Mouse (Mus musculus): ENCODE measurements around the gene E430018J23Rik. TPM values are rescaled to one million over a fixed set of nuclear protein-coding genes. Genes with fewer than 3 reads are reported as not detected.

Gene E430018J23Rik
- 2.5 TPM for polyA plus RNA-seq (2015; fragmentation: Illumina TruSeq; extraction: RNeasy Lipid Tissue Mini Kit (QIAGEN cat#74804); ENCODE audit: insufficient read depth, low replicate concordance)

DNA sequence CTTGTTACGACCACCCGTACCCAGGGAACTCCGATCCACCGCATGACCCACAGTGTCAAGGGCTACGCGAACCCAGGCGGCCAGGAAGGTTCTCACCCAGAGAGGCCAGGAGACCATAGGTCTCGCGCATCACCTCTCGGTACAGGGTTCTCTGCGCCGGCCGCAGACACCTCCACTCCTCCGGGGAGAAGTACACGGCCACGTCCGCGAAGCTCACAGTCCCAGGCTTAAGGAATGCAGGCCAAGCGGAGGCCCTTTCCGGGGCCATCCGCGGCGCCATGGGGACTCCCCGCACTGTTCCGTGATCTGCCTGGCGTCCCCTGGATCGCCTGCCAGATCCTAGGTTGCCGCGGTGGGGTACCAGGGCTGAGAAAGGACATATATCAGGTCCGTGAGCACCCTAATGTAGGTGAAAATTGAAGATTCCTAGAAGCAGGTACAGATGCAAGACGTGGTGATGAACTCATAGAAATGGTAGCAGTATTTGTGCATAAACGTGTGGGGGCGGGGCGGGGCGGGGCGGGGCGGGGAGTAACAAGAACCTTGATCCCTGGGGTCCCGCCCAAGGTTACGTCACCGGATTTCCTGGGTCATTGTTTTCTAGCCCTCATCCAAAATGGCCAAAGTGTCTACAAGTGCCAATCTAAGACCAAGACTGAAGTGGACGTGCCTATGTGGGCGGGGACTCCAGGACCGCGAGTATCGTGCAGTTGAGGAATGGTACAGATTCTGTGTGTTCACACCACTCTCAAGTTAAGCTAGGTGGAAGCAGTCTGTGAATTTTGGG is at the start of gene E430018J23Rik:
Gene E430018J23Rik (minus strand): TSS at position 473 of the 787 bp plus-strand sequence.

DNA sequence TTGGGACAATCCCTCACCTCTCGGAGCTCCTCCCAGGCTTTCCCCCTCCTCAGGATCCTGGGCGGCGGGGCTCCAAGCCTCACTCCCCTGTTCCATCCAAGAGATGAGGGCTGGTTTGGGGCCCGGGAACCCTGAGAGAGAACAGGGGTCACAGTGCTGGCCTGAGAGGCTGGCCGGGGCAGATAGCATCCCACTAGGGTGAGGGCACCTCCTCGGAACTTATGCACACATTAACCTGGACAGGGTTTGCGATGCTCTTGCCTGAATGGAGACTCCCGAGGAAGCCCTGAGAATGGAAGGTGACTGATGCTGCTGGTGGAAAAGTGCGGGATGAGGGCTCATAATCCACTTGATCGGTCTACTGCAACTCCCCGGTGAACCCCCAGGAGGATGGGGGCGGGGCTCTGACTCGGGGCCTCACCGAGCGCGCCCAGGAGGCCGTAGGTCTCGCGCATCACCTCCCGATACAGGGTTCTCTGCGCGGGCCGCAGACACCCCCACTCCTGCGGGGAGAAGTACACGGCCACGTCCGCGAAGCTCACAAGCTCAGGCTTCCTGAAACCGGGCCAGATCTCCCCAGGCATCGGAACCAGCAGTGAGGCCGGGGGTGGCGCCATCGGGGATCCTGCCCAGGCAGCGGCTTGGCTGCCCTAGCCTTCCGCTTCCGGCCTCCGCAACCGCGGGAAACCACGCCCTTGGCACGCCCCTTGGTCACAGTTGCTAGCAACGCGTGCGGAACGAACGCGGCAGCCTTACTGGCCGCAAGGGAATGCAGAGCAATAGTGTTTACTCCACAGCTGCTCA is 28.2 kb upstream of the E430018J23Rik start, which contains the start of gene Zfp688:
Gene Zfp688 (minus strand): TSS at position 681 of the 804 bp plus-strand sequence.

DNA sequence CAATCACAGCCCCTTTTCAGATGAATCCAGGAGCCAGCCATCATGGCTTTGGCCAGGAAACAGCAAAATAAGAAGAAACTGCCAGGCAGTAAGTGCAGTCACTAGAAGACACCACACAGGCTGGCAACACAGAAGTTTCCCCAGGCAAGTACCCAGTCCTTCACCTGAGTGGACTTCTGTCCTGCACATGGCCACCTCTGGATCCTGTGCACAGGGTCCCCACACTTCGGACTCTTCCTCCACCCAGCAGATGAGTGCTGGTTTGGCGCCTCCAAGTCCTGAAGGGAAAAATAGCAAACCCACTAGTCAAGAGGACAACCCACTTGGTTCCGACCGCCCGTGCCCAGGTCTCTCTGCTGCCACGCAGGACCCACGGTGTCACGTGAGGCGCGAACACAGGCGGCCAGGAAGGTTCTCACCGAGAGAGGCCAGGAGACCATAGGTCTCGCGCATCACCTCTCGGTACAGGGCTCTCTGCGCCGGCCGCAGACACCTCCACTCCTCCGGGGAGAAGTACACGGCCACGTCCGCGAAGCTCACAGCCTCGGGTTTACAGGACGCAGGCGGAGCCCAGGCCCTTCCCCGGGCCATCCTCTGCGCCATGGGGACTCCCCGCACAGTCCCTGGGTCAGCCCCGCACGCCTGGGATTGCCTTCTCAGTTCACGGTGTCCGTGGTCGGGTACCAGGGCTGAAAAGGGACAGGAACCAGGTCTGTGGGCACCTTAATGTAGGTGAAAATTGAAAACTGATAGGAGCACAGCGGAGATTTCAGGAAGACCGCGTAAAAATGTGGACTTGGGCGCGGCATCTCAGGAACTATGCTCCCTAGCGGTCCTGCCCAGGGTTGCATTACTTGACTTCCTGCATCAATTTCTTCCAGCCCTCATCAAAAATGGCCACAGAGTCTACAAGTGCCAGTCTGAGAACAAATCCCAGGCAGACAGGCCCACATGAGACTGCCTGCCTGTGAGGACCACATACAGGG is 12.9 kb upstream of the E430018J23Rik start, which contains the start of gene Zfp764:
Gene Zfp764 (minus strand): TSS at position 821 of the 986 bp plus-strand sequence.

DNA sequence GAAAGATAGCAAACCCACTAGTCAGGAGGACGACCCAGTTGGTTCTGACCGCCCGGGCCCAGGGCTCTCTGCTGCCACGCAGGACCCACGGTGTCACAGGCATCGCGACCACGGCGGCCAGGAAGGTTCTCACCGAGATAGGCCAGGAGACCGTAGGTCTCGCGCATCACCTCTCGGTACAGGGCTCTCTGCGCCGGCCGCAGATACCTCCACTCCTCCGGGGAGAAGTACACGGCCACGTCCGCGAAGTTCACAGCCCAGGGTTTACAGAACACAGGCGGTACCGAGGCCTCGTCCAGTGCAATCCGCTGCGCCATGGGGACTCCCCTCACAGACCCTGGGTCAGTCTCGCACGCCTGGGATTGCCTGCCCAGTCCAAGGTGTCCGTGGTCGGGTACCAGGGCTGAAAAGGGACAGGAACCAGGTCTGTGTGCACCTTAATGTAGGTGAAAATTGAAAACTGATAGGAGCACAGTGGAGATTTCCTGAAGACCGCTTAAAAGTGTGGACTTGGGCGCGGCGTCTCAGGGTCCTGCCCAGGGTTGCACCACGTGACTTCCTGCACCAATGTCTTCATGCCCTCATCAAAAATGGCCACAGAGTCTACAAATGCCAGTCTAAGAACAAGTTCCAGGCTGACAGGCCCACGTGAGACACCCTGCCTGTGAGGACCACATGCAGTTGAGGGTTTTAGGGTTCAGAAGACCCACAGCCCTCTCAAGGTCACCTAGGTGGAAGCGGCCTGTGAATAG is 6.6 kb downstream of the E430018J23Rik start, which contains the start of gene 9130019O22Rik:
Gene 9130019O22Rik (minus strand): TSS at position 526 of the 752 bp plus-strand sequence.

DNA sequence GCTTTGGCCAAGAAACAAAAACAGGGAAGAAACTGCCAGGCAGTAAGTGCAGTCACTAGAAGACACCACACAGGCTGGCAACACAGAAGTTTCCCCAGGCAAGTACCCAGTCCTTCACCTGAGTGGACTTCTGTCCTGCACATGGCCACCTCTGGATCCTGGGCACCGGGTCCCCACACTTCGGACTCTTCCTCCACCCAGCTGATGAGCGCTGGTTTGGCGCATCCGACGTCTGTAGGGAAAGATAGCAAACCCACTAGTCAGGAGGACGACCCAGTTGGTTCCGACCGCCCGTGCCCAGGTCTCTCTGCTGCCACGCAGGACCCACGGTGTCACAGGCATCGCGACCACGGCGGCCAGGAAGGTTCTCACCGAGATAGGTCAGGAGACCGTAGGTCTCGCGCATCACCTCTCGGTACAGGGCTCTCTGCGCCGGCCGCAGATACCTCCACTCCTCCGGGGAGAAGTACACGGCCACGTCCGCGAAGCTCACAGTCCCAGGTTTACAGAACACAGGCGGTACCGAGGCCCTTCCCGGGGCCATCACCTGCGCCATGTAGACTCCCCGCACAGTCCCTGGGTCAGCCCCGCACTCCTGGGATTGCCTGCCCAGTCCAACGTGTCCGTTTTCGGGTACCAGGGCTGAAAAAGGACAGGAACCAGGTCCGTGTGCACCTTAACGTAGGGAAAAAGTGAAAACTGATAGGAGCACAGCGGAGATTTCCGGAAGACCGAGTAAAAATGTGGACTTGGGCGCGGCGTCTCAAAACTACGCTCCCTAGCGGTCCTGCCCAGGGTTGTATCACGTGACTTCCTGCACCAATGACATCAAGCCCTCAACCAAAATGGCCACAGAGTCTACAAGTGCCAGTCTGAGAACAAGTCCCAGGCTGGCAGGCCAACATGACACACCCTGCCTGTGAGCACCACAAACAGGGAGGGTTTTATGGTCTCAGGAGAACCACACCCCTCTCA is 17.9 kb downstream of the E430018J23Rik start, which contains the start of gene Zfp747:
Gene Zfp747 (minus strand): TSS at position 780 of the 975 bp plus-strand sequence.

DNA sequence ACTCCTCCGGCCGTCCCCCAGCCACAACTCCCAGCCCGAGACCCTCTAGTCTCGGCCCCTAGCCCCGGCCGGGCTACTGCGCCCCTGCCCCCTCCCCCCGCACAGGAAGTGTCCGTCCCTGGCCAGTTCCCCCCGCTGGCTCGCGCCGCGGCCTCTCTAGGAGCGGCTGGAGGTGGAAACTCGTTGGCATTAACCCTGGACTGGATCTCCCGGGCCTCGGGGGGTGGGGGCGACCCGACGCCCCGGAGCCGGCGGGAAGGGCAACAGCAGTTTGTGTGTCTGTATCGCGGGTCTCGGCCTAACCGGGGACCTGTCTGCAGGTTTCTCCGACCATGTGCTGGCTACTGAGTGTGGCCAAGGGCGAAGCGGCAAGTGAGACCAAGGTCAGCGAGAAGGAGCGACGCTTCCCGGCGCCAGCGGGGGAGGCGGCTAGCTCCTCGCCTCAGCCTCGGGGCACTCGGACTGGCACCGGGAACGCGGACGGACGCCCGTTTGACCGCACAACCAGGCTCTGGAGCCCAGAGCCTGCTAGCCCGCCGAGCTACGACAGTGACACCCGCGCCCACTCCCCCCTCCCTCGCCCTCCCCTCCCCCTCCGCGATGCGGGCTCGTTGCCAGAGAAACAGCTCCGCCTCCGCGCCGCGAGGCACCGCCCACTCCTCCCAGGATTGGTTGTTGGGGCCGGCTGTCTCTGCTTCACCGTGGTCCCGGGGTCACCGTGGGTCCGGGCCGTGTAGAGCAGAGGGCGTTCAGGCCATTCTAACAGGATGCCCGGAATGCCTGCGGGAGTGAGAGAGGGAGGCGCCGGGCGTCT is 47.7 kb downstream of the E430018J23Rik start, which contains the start of gene Zfp768:
Gene Zfp768 (minus strand): TSS at position 78 of the 814 bp plus-strand sequence.

Other genes with a start within 250 kb of the E430018J23Rik start
- gene Cd2bp2, start 197.6 kb downstream of the E430018J23Rik start, polyA plus RNA-seq (2015; fragmentation: Illumina TruSeq; extraction: RNeasy Lipid Tissue Mini Kit (QIAGEN cat#74804); ENCODE audit: insufficient read depth, low replicate concordance) = 83.7 TPM
- gene Tbc1d10b, start 185.2 kb downstream of the E430018J23Rik start, polyA plus RNA-seq (2015; fragmentation: Illumina TruSeq; extraction: RNeasy Lipid Tissue Mini Kit (QIAGEN cat#74804); ENCODE audit: insufficient read depth, low replicate concordance) = 37.1 TPM
- 5.7 TPM for gene Mylpf, start 184.7 kb downstream of the E430018J23Rik start, polyA plus RNA-seq (2015; fragmentation: Illumina TruSeq; extraction: RNeasy Lipid Tissue Mini Kit (QIAGEN cat#74804); ENCODE audit: insufficient read depth, low replicate concordance)
- 9.4 TPM for gene Zfp553, start 160.6 kb downstream of the E430018J23Rik start, polyA plus RNA-seq (2015; fragmentation: Illumina TruSeq; extraction: RNeasy Lipid Tissue Mini Kit (QIAGEN cat#74804); ENCODE audit: insufficient read depth, low replicate concordance)
- 234 TPM for gene Sept1, start 160.5 kb downstream of the E430018J23Rik start, polyA plus RNA-seq (2015; fragmentation: Illumina TruSeq; extraction: RNeasy Lipid Tissue Mini Kit (QIAGEN cat#74804); ENCODE audit: insufficient read depth, low replicate concordance)
- gene Zfp771, start 149.4 kb downstream of the E430018J23Rik start, polyA plus RNA-seq (2015; fragmentation: Illumina TruSeq; extraction: RNeasy Lipid Tissue Mini Kit (QIAGEN cat#74804); ENCODE audit: insufficient read depth, low replicate concordance) = 6.0 TPM
- gene Dctpp1, start 132.9 kb downstream of the E430018J23Rik start, polyA plus RNA-seq (2015; fragmentation: Illumina TruSeq; extraction: RNeasy Lipid Tissue Mini Kit (QIAGEN cat#74804); ENCODE audit: insufficient read depth, low replicate concordance) = 8.7 TPM
- 26.2 TPM for gene Sephs2, start 119.6 kb downstream of the E430018J23Rik start, polyA plus RNA-seq (2015; fragmentation: Illumina TruSeq; extraction: RNeasy Lipid Tissue Mini Kit (QIAGEN cat#74804); ENCODE audit: insufficient read depth, low replicate concordance)
- gene Itgal, start 97.4 kb downstream of the E430018J23Rik start, polyA plus RNA-seq (2015; fragmentation: Illumina TruSeq; extraction: RNeasy Lipid Tissue Mini Kit (QIAGEN cat#74804); ENCODE audit: insufficient read depth, low replicate concordance) = 108 TPM
- 3.3 TPM for gene Zfp768, start 48.0 kb downstream of the E430018J23Rik start, polyA plus RNA-seq (2015; fragmentation: Illumina TruSeq; extraction: RNeasy Lipid Tissue Mini Kit (QIAGEN cat#74804); ENCODE audit: insufficient read depth, low replicate concordance)
- gene Zfp747, start 17.6 kb downstream of the E430018J23Rik start, polyA plus RNA-seq (2015; fragmentation: Illumina TruSeq; extraction: RNeasy Lipid Tissue Mini Kit (QIAGEN cat#74804); ENCODE audit: insufficient read depth, low replicate concordance) = 4.0 TPM
- 4.2 TPM for gene 9130019O22Rik, start 6.5 kb downstream of the E430018J23Rik start, polyA plus RNA-seq (2015; fragmentation: Illumina TruSeq; extraction: RNeasy Lipid Tissue Mini Kit (QIAGEN cat#74804); ENCODE audit: insufficient read depth, low replicate concordance)
- 9.8 TPM for gene Zfp764, start 13.2 kb upstream of the E430018J23Rik start, polyA plus RNA-seq (2015; fragmentation: Illumina TruSeq; extraction: RNeasy Lipid Tissue Mini Kit (QIAGEN cat#74804); ENCODE audit: insufficient read depth, low replicate concordance)
- gene Zfp688, start 28.4 kb upstream of the E430018J23Rik start, polyA plus RNA-seq (2015; fragmentation: Illumina TruSeq; extraction: RNeasy Lipid Tissue Mini Kit (QIAGEN cat#74804); ENCODE audit: insufficient read depth, low replicate concordance) = 16.2 TPM
- gene Zfp689, start 55.5 kb upstream of the E430018J23Rik start, polyA plus RNA-seq (2015; fragmentation: Illumina TruSeq; extraction: RNeasy Lipid Tissue Mini Kit (QIAGEN cat#74804); ENCODE audit: insufficient read depth, low replicate concordance) = 2.5 TPM
- gene Prr14, start 66.0 kb upstream of the E430018J23Rik start, polyA plus RNA-seq (2015; fragmentation: Illumina TruSeq; extraction: RNeasy Lipid Tissue Mini Kit (QIAGEN cat#74804); ENCODE audit: insufficient read depth, low replicate concordance) = 76.8 TPM
- 86.5 TPM for gene Fbrs, start 85.6 kb upstream of the E430018J23Rik start, polyA plus RNA-seq (2015; fragmentation: Illumina TruSeq; extraction: RNeasy Lipid Tissue Mini Kit (QIAGEN cat#74804); ENCODE audit: insufficient read depth, low replicate concordance)
- 41.1 TPM for gene Srcap, start 118.4 kb upstream of the E430018J23Rik start, polyA plus RNA-seq (2015; fragmentation: Illumina TruSeq; extraction: RNeasy Lipid Tissue Mini Kit (QIAGEN cat#74804); ENCODE audit: insufficient read depth, low replicate concordance)
- 25.3 TPM for gene Gm42715, start 126.0 kb upstream of the E430018J23Rik start, polyA plus RNA-seq (2015; fragmentation: Illumina TruSeq; extraction: RNeasy Lipid Tissue Mini Kit (QIAGEN cat#74804); ENCODE audit: insufficient read depth, low replicate concordance)
- not detected for gene Tmem265, start 167.8 kb upstream of the E430018J23Rik start, polyA plus RNA-seq (2015; fragmentation: Illumina TruSeq; extraction: RNeasy Lipid Tissue Mini Kit (QIAGEN cat#74804); ENCODE audit: insufficient read depth, low replicate concordance)
- 103 TPM for gene Phkg2, start 179.7 kb upstream of the E430018J23Rik start, polyA plus RNA-seq (2015; fragmentation: Illumina TruSeq; extraction: RNeasy Lipid Tissue Mini Kit (QIAGEN cat#74804); ENCODE audit: insufficient read depth, low replicate concordance)
- gene Ccdc189, start 195.0 kb upstream of the E430018J23Rik start, polyA plus RNA-seq (2015; fragmentation: Illumina TruSeq; extraction: RNeasy Lipid Tissue Mini Kit (QIAGEN cat#74804); ENCODE audit: insufficient read depth, low replicate concordance) = 1.8 TPM
- 30.1 TPM for gene Rnf40, start 195.1 kb upstream of the E430018J23Rik start, polyA plus RNA-seq (2015; fragmentation: Illumina TruSeq; extraction: RNeasy Lipid Tissue Mini Kit (QIAGEN cat#74804); ENCODE audit: insufficient read depth, low replicate concordance)
- gene Zfp629, start 222.2 kb upstream of the E430018J23Rik start, polyA plus RNA-seq (2015; fragmentation: Illumina TruSeq; extraction: RNeasy Lipid Tissue Mini Kit (QIAGEN cat#74804); ENCODE audit: insufficient read depth, low replicate concordance) = 6.0 TPM

Data from spleen, adult 10 weeks (tissue).